In the genomic region with DNA sequence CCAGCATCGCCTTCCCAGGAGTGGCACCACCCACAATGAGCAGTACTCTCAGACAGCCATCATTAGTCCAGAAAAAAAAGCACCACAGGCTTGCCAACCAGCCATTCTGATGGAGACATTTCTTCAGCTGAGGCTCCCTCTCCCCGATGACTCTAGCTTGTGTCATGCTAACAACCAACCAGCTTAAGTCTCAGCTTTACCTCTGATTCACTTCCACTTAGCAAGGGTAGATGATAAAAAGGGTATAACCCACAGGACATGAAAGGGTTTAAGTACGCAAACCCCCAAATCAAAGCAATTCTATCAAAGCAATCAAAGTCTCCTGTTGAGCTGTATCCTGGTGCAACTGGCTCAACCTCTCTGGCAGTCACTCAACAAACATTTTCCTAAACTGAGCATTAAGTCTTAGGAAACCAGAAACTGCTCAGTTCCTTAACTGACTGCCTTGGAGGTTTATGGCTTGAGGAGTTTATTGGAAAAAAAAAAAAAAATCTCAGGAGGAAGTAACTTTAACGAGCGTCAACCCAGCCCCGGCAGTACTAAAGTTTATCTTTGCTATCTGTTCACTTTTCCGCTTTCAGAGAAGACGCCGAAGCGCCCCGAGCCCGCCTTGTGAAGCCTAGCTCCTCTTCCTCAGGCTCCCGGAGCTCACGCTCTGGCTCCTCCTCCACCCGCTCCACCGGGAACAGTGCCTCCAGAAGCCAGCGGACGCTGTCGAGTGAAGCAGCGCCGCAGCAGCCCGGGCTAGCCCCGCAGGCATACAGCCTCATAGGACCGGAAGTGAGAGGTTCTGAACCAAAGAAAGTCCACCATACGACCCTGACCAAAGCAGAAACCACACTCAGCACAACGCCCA, we compare ENCODE assay signal across 8 mouse cellular contexts. TPM values are rescaled to one million over a fixed set of nuclear protein-coding genes. Genes with fewer than 3 reads are reported as not detected.
DNase-seq lines count a peak whose midpoint lies in the region; ATAC-seq lines count a peak whose summit lies in the region.

No protein-coding gene starts in this region.

- 44% methylated on average over 26 of the region's 26 CpGs for WGBS in embryonic facial prominence, embryonic 10.5 days
- 37% methylated on average over 26 of the region's 26 CpGs for WGBS in heart, embryonic 14.5 days
- 7% methylated on average over 26 of the region's 26 CpGs for WGBS in macrophage (ENCODE audit: missing documents)

- peak overlapping the region; percentile 44; the same call in 1 of the 2 replicates for H3K9ac ChIP-seq in heart, embryonic 14.5 days (ENCODE audit: low read length)

- peak overlapping the region; percentile 57 for H3K4me2 ChIP-seq in heart, embryonic 14.5 days (ENCODE audit: low read length)

- ATAC-seq in frontal cortex, adult (ENCODE audit: low TSS enrichment) = peak; percentile 64; the same call in 1 of the 2 replicates
- 0 out of 2 replicates have a peak, but pooled peaks have one; percentile 29 for ATAC-seq in heart, embryonic 14.5 days (ENCODE audit: insufficient number of reproducible peaks, insufficient read depth, low FRiP score, low read depth)
- no peak for ATAC-seq in erythroid progenitor cell, adult 5-6 weeks (replicated peaks; ENCODE audit: low FRiP score, poor library complexity, severe bottlenecking)

- peaks cover 43% of the 10 kb centered on the region for H3K36me3 ChIP-seq in embryonic facial prominence, embryonic 10.5 days (replicated peaks)
- no peaks in the 10 kb centered on the region for H3K36me3 ChIP-seq in heart, embryonic 14.5 days (ENCODE audit: control insufficient read depth, insufficient read depth, low read length)
- no peaks in the 10 kb centered on the region for H3K36me3 ChIP-seq in macrophage (ENCODE audit: inconsistent target)

- H3K27me3 ChIP-seq in embryonic facial prominence, embryonic 10.5 days (replicated peaks; ENCODE audit: low read depth, poor library complexity, severe bottlenecking) = no peaks in the 10 kb centered on the region
- H3K27me3 ChIP-seq in heart, embryonic 14.5 days (ENCODE audit: control insufficient read depth, insufficient read depth, low read length) = no peaks in the 10 kb centered on the region

- no peak for DNase-seq in frontal cortex, postnatal 36 days (ENCODE audit: low spot score in 2 of 2)
- no peak for DNase-seq in embryonic facial prominence, embryonic 10.5 days (ENCODE audit: low spot score)
- DNase-seq in kidney, postnatal 10 days = peak; percentile 74
- peak; percentile 73 for DNase-seq in testis, postnatal 14 days (ENCODE audit: low spot score)

- no peaks in the 10 kb centered on the region for H3K9me3 ChIP-seq in embryonic facial prominence, embryonic 10.5 days
- 0 out of 2 replicates have a peak, but pooled peaks cover 3% of the 10 kb centered on the region for H3K9me3 ChIP-seq in heart, embryonic 14.5 days (ENCODE audit: control insufficient read depth, low read length)

- 0 out of 2 replicates have a peak overlapping the region, but pooled peaks have one; percentile 25 for H3K4me3 ChIP-seq in embryonic facial prominence, embryonic 10.5 days
- peak overlapping the region in 1 of 2 experiments; percentile 24; a peak in 2 of 4 replicates for H3K4me3 ChIP-seq in heart, embryonic 14.5 days (ENCODE audit: control insufficient read depth in 1 of 2, insufficient read depth in 1 of 2, low read depth in 1 of 2, low read length in 2 of 2)
- peak overlapping the region; percentile 16 for H3K4me3 ChIP-seq in macrophage (ENCODE audit: inconsistent target)

- H3K4me1 ChIP-seq in embryonic facial prominence, embryonic 10.5 days = peaks cover 40% of the 10 kb centered on the region
- peaks cover 13 to 27% of the 10 kb centered on the region in 2 experiments for H3K4me1 ChIP-seq in heart, embryonic 14.5 days (ENCODE audit: control insufficient read depth in 2 of 2, insufficient read depth in 2 of 2, low read length in 2 of 2)

- no peaks in the 10 kb centered on the region for H3K79me2 ChIP-seq in macrophage (ENCODE audit: inconsistent target)

- H3K27ac ChIP-seq in embryonic facial prominence, embryonic 10.5 days (replicated peaks) = peak overlapping the region; percentile 57
- peak overlapping the region; percentile 20 to 75; a peak in 3 of 4 replicates for H3K27ac ChIP-seq in heart, embryonic 14.5 days (replicated peaks in 1 of 2; ENCODE audit: control insufficient read depth in 1 of 2, insufficient read depth in 1 of 2, low read depth in 2 of 2, low read length in 2 of 2)
- peak overlapping the region; percentile 92 for H3K27ac ChIP-seq in macrophage

RNA-seq across cellular contexts. Expression of gene Hspa8, which starts 18.8 kb away (rescaled TPM):
- polyA plus RNA-seq in embryonic facial prominence, embryonic 10.5 days (2016; fragmentation: Nextera tagmentation; extraction: Ambion mirVana) = 3,691 and 4,038 TPM in 2 replicates
- 1,682 and 1,761 TPM in 2 replicates for polyA plus RNA-seq in heart, embryonic 14.5 days (2014; fragmentation: Nextera tagmentation; extraction: Ambion mirVana)
- total RNA-seq in macrophage (2018; cell fraction: chromatin; rRNA removed) = 100 to 1,000 TPM; 183 to 800 (median 346) TPM
- total RNA-seq in macrophage (2018; cell fraction: cytosol; rRNA removed) = 1,000 to 10,000 TPM; 1,453 to 2,341 (median 1,907) TPM
- 1,000 to 10,000 TPM in 10 of 26 experiments, 100 to 1,000 TPM in 16; 433 to 1,679 (median 948) TPM for total RNA-seq in macrophage (2018; cell fraction: nucleus; rRNA removed)
- polyA plus RNA-seq in macrophage (2018) = 1,550 to 2,580 TPM (median 2,450 TPM) in 3 replicates
- total RNA-seq in erythroid progenitor cell, adult 5-6 weeks (2015; ENCODE audit: low replicate concordance) = 753 and 884 TPM in 2 replicates
- 686 and 716 TPM in 2 replicates for total RNA-seq in erythroid progenitor cell, adult 5-6 weeks (2017; ENCODE audit: low replicate concordance)

Comparison
In these comparisons a context has a peak if more than half of its experiments do, and no peak if none do; other contexts are left out.
1. DNase-seq: peak in kidney, postnatal 10 days (single experiment) and testis, postnatal 14 days (single experiment); none in frontal cortex, postnatal 36 days (0 of 2) and embryonic facial prominence, embryonic 10.5 days (single experiment).
2. Peak in every context shown above with its lines, with median percentiles within 50 percentile points of each other: H3K27ac ChIP-seq.